Mouse (Mus musculus): Measurements from ENCODE around the gene Stard9.
A peak's percentile ranks its signal among the peaks of the same experiment; 100 is the strongest.

Gene Stard9

DNA sequence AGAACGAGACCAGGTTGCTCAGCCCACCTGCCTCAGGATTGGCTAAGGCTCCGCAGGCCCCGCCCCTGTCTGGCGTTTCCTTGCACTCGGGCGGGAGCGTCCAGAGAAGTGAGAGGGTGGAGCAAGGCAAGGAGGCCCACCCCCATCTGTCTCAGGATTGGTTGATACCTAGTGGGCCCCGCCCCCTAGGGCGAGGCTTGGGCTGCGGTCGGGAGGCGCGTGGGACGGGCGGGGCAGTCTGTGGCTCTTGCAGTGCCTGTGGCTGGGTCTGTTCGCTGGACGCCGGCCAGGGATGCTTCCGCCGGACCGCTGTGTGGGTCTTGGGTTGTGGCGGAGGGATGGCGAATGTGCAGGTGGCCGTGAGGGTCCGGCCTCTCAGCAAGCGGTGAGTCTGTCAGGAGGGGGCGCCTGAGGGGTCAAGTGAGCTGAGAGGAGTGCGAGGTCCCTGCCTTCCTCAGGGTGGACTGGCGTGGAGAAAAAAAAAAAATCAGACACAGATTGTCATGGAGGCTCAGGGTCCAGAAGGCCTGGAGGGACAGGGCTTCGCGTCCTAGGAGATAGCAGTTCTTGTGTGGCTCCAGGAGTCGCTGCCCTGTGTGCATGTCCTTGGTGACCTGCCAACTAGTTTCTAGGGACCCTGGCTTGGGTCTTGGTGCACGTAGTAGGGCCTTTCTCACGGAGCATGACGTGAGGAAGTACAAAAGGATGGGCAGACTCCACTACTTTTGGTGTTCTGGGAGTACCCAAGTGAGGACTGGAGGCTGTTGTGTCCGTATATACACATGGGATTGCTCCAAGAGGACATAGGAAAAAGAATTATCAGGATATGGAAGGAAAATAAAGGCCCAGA, at the start of gene Stard9:
Gene Stard9 (plus strand): TSS at position 236 of the 850 bp plus-strand sequence.
- DNase-seq, result peak; percentile 99

DNA sequence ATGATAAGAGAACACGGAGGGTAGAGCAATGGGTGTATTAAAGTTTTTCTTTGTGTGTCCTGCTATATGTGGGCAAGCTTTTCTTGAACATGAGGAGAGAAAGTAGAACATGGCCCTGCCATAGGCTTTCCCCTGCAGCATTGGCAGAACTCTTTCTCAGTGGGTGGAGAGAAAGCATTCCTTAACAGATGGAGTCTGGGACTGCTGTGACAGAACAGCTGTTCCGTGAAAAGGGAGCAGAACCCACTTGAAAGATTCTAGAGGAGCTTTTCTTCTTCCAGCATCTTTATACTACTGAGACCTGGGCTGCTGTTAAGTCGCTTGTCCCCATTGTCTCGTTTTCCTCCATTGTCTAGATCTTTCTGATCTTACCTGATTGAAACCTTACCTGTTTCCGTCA, 39.2 kb upstream of the Stard9 start:
- DNase-seq, result no peak

DNA sequence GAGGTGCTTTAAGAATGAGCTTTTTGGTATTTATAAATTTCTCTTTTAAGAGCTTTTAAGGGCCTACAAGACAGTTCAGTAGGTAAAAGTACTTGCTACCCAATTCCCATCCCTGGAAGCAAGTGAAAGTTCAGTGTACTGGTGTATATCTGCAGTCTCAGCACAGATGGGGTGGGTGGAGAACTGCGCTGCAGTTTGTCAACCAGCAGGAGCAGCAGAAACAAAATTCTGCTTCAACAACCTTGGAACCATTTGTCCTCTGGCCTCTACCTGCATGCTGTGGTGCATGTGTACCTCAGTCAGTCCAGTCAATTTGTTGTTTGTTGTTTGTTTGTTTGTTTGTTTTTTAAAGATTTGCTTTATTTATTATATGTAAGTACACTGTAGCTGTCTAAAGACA, 36.7 kb upstream of the Stard9 start:
- no peak for DNase-seq

DNA sequence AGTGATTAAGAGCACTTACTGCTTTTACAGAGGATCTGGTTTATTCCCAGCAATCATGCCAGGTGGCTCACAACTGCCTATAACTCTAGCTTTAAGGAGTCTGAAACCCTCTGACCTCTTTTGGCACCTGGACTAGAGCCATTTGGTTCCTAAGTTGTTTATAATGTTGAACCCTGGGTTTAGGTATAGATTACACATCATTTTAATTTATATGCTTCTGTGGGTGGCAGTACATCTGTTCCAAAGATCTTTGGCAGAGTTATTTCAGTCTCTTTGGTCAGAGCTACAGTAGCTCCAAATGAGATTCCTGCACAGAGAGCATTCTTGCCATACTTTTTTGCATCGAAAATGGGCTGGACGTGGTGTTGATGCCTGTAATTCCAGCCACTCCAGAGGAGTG, 31.2 kb upstream of the Stard9 start:
- no peak for DNase-seq

DNA sequence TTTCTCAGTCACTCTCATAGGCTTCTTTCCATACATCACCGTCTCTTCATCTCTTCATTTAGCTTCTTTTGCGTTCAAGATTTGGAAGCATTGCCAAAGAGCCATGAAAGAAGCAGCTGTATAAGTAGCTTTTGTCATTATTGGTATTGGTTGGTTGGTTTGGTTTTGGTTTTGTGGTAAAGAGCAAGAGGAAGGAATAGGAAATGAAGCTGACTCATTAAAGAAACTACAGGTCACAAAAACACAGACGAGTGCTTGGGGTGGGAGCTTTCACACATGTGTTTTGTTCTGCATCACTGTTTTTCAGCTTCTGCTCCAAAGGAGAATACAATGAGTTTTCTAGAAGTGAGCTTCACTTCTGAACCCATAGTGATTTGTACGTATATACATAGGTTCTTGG, 29.4 kb upstream of the Stard9 start:
- DNase-seq, result no peak

DNA sequence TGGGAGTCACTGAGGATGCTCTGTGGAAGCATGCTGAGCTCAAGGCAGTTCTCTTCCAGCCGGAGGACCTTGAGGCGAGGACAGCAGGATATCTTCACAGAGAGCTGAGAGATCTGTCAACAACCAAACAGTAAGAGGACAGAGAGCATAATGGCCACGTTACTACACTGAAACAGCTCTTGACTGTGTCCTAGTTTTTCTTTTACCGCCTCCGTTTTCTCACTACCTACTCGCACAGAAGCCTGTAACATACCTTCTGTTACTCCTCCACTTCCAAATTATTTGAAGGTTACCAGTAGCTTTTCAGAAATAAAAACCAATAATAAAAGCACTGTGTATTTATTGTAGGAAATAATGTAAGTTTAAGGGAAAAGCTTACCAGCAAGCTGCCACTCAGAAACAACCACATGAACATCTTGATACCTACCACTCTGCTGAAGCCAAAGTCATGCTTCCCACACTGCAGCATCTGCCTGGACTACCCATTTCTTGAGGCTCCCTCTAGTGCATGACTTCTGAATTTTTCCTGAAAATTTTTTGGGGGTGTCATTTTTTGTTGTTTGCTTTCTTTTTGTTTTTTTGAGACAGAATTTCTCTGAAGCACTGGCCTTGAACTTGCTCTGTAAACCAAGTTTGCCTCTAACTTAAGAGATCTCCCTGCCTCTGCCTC, 22.8 kb upstream of the Stard9 start:
- DNase-seq, result no peak

DNA sequence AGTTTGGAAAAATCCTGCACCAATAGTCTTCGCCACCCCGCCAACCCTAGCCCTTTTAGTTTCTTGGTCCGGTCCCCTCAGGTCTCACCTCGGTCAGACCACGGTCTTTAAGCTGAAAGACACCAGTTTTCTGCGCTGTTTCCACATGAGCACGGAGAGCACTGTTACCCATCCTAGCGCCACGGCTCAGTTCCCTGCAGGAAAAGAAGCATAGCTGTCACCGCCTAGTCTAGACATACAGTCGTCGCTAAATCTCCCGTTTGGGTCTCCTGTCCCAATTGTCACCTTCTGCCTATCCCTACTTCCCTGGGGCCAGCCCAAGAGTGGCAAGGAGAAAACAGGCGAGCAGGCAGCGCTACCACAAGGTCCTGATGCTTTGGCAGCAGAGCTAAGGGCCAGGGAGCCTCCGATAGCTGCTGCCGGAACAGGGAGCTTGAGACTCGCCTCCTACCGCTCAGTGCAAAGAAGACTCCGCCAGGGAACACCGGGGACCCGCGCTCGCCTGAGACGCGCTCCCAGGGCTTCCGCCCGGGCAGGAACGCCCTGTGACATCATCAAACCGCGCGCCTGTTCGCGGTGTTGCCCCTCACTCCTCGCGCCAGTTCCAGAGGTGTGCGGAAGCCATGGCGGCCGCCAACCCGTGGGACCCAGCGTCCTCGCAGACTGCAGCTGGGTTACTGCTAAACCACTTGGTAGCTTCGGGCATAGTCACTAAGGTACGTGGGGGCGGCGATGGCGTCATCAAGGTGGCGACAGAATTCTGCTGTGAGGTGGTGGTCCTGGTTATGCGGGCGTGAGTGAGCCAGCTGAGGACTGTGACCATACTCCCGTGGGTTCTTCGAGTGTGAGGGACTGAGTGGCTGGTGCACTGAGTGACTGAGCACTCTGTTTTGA, 19.8 kb upstream of the Stard9 start, which contains the start of the genes Haus2 and Lrrc57:
Gene Haus2 (plus strand): TSS at position 554 of the 894 bp plus-strand sequence.
Gene Lrrc57 (minus strand): TSS at position 691 of the 894 bp plus-strand sequence.
- DNase-seq, result peak; percentile 85

DNA sequence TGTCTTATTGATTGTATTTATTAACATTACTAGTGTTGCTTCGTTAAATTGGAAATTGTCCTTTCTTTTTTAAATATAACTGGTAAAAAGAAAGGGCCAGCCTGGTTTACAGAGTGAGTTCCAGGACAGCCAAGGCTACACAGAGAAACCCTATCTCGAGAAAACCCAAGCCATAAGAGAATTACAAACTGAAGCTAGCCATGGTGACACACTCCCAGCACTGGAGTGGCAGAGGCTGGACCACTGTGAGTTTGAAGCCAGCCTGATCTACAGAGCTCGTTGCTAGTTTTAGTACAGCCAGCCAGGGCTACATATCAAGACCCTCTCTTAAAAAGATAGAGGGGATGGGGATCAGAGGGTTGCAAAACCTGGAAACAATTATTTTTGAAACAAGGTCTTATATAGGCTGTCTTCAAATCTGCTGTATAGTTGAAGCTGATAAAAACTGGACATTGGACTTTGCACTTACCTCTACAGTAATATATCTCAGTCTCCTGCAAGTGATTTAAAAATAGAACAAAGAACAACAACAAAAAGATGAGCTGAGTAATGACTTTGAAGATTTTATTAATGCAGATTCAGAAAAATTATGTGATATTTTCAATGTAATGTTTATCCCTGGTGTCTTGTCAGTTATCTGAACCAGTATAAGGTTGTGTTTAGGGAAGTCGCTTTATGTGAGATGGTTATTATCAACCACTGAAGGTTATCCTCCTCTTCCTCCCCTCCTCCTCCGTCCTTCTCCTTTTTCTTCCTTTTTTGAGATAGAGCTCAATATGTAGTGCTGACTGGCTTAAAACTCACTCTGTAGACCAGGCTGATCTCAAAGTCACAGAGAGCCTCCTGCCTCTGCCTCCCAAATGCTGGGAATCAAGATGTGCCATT, 12.4 kb upstream of the Stard9 start:
- DNase-seq, result no peak

DNA sequence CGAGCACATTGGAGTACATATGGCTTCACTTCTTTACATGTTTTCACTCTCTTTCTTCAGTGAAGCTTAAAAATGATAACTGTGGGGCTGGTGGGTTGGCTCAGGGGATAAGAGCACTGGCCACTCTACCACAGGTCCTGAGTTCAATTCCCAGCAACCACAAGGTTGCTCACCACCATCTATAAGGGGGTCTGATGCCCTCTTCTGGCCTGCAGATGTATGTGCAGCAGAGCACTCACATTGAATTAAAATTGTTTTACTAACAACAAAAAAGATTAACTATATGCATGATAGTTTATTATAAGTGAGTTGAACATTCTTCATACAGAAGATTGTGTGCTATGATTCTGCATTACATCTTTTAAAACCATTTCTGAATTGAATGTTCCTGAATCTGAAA, 9.4 kb upstream of the Stard9 start:
- DNase-seq, result no peak

DNA sequence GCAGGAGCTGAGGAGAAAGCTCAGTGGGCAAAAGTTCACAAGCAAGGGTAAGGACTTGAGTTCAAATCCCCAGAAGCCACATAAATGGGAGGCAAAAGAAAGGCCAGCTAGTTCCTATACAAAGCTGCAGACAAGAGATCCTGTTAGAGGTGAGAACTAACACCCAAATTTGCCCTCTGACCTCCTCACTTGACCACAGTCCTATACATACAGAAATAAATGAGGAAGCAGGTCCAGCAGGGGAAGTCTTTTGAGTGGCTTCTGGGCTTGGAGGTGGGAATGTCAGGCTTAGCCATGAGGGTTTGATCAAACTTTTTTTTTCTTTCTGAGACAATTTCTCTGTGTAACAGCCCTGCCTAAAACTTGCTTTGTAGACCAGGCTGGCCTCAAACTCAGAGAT, 6.0 kb upstream of the Stard9 start:
- DNase-seq, result no peak

DNA sequence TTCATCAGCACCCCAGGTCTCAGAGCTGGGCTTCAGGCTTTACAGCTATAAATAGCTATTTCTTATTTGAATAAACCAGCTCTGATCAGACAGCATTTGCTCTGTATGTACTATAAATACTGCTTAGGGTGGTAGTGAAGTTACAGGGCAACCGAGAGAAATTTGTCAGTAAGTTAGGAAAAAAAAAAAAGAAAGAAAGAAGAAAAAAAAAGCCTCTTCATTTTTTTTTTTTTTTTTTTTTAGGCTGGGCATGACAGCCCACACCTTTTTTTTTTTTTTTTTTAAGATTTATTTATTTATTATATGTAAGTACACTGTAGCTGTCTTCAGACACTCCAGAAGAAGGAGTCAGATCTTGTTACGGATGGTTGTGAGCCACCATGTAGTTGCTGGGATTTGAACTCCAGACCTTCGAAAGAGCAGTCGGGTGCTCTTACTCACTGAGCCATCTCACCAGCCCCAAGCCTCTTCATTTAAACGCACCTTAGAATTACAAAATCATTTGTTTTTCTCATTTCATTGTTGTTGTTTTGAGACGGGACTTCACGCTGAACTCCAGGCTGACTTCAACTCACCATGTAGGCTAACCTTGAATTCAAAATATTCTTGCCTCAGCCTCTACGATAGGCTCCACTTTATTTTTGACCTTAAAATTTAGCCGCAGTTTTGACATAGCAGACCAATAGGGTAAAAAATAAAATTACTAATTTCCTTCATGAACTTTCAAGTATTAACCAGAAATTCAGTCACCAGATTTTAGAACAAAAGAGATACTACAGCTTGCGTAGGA, 650 bp upstream of the Stard9 start:
- DNase-seq, result no peak

DNA sequence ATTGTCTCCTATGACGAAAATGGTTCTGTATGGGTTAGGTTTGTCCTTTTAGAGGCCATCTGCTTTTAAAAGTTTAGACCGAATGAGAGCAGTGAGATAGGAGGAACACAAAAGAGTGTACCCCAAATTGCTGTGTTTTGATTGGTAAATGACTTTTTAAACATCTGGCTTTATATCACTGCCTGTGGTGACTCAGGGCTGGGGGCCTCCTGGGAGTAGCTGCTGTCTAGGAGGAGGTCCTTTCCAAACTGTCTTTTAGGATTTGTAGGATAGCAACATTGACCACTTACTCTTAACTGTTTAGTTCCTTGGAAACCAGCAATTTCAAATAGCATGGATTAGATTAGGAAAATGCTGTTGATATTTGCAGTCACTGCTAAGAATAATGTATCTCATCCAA, 1.3 kb downstream of the Stard9 start:
- DNase-seq, result no peak

DNA sequence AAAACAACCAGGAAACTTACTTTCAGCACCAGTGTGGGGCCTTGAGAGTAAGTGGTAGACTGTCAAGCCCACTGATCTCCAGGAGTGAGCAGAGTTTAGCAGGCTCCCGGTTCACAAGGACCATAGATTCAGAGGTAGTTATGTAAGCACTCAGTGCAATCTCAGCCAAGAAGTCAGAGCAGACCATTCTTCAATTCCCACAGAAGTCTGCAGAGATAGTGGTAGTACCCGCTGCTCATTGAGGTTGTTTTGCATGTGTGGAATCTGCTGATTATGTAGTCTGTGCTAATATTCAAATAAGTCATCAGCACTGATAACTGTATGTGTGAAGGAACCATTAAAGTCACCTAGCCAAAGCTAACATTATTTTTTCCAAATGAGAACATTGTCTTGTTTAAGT, 1.7 kb downstream of the Stard9 start:
- DNase-seq, result no peak

DNA sequence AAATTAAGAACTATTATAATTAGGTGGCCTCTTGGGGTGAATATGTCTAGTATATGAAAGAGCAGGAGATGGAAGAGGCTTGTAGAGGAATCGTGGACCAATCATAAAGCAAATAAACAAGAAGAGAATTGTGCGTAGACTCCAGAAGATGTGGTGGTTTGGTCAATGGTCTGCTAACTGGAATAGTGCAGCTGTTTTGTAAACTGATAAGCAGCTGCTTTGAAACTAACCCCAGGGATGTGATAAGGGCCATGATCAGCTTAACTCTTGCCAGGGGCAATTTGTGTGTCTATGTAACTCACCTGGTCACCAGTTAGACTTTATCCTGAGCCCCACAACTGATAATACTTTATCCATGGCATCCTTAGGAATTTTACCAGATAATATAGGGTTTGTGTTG, 2.6 kb downstream of the Stard9 start:
- no peak for DNase-seq

DNA sequence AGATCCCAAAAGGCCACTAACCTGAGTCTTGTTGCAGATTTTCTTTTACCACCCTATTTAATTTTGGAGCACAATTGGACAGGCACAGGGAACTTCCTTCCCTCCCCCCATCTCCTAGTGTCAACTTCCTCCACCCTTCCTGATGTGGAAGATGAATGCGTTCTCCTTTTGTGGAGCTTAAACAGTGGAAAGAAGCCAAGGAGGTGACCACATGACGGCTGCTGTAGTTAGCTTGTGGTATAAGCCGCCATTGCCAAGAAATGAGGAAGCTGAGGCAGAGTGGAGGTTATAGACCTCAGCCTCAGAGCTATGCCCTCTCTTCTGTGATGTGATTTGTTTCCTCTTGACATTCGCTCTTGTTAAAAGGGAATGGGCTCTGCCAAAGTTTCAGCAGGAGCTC, 3.0 kb downstream of the Stard9 start:
- DNase-seq, result peak; percentile 74

DNA sequence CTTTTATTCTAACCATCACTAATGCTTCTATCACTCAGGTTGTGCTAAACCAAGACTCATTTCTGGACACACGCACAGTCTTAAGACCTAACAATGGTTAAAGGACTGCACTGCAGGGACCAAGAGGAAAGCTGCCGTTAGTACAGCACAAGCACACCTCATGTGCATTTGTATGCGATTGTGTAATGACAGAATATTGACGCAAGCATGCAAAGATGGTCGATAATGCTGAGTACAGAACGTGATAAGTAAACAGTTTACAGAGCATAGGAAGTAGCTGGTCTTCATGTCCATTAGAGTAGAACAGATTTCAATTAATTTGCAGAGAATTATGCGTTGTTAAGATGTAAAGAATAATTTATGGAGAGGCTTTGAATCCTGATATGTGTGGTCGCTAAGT, 11.9 kb downstream of the Stard9 start:
- no peak for DNase-seq

DNA sequence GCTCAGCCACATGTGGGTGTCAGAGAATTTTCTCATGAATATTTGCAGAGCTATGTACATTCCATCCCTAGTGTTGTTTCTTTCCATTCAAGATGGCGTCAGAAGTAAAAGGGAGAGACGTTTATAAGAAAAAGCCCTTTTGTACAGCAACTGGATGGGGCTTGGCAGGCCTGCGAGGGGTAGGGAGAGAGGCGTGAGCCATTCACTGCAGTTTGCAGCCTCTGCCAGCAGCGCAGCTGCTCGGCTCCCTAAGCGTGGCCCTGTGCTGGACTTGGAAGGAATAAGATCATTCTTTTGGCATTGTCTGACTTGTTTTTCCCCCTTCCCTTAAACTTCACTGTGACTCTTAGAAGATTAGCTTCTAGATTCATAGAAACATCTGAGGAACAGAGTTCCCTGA, 14.9 kb downstream of the Stard9 start:
- DNase-seq, result peak; percentile 17

DNA sequence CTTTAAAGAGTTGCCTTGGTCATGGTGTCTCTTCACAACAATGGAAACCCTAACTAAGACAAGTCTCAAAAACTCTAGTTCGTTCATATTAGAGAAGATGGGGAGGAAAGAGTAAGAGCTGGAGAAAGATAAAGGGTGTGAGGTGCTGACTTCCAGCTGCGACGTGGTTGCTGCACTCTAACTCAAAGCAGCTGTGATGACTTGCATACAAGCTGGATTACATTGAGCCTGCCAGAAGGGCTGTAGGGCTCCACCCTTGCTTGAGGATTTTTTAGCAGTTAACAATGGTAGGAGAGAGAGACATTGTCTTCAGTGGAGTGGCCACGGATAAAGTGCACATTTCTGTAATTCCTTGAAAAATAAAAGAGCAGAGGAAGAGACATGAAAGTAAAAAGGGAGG, 17.9 kb downstream of the Stard9 start:
- no peak for DNase-seq

DNA sequence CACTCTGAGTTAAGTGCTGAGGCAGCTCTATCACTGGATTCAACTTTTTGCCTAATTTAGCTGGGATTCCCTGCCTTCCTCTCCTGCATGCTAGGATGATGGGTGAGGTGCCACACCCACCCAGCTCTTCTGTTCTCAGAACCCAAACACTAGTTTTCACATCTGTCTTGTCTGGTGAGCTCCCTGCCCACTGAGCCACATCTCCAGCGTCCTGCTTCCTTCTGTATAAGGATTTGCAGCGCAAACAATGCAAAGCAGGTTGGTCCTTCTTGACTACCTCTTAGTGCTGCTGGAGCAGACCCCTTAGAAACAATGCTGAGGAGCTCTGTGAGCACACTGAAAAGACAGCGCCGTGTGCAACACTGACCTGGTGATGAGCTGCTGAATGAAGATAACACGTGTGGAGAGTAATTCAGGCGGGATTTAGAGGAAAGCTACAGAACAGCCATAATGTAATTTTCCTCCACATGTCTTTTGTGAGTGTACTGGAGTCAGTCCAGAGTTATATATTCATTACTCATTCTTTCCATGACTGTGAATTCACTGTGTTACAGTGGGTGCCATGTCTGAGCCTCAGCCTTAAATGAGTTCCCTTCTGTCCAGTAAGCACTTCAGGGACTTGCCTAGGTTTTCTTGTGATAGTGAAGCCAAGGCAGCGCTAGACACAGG, 23.5 kb downstream of the Stard9 start:
- no peak for DNase-seq

DNA sequence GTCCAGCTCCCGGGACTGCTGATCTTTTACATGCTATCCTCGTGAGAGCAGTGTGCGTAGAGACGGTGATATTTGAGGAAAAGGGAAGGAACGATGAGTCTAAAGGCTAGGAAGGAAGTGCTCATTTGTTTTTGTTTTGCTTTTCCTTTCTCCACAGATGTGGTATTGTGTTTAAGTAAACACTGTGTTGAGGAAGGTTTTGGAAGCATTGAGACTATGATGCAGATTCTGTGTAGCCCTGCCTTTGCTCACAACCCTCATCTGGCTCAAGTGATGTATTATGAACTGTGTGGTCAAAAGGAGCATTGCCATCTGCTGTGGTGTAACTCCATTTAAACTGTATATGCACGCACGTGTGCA, 24.0 kb downstream of the Stard9 start:
- DNase-seq, result no peak

DNA sequence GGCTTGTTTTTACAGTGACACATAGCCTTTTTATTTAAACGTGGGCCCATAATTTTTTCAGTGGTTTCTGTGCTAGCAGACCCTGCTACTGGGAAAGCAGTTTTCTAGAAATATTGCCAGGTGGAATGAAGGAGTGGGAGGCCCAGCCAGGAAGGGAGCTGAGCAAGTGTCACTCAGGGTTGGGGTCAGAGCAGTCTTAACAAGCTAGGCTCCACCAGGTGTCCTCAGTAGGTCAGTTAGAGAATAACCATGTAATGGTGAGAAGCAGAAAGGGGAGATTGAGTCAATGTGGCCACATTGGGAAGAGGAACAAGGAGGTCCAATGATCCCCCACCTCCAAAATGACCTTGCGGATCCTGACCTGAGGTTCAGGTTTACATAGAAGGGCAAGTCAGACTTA, 25.8 kb downstream of the Stard9 start:
- DNase-seq, result no peak
